Mouse (Mus musculus) c-Kit-positive CD71-negative TER-119-negative erythroid progenitor cells, embryonic 14.5 days (primary cell): ENCODE measurements at regions not wholly inside any gene's neighbourhood (a gene's known extent, or its start where the extent isn't known, plus 50 kb on each side); places are given as distances from the start of the nearest gene placed in this dataset.

Experiments
- DNase-seq: peaks from one replicate; pipeline ENCODE4 v3.0.0-alpha.2; 2013; ENCODE audit warnings: low read depth

DNA sequence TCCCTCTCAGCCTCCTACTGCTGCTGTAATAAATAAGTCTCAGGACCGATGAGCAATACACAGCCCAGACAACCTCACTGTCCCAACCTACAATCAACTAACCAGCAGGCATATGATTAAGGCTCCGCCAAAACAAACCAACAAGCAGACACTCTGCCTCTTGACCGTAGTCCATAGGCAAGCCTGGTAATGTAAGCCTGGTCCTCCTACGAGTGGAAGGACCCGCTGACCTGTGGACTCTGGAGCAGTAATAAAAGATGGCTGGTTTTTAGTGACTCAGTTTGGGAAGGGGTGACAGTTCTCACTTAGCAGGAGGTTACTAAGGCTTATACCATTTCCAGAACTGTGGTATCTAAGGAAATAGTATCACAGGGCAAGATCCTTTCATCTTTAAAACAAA, 53.4 kb downstream of the Gm47996 start:
- no peak for DNase-seq

DNA sequence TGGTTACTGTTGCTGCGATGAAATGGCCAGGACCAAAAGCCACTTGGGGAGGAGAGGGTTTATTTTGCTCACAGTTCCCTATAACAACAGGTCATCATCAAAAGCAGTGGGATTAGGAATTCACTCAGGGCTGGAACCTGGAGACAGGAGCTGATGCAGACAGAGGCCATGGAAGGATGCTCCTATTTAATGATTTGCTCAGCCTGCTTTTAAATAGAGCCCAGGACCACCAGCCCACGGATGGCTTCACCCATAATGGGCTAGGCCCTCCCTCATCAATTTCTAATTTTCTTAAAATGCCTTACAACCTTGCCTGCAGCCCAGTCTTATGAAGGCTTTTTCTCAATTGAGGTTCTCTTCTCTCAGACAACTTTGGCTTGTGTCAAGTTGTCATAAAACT, 53.9 kb downstream of the Gm47996 start:
- DNase-seq = no peak

DNA sequence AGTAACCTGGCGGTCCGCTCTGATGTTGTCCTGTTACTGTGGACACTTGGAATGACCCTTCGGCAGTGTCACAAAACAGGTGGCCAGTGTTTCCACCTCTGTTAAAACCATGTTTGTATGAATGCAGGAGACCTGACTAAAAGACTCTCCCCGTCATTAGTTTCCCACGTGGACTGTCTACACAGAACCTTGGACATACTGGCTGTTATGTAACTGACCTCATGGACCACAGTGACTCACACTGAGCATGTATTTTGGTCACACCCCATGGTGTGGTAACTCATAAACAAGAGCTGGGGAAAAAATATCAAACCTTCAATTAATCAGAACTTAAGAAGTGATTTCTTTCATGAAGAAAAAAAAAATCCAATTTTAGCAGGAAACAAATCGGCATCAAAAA, 54.9 kb downstream of the Gm47996 start:
- no peak for DNase-seq

GRCm38 (mm10) chr1:151265590-151265989, 55.7 kb downstream of the Gm47996 start:
- DNase-seq = no peak

- no peak for DNase-seq
These were observed 56.8 kb downstream of the Gm47996 start for GRCm38 (mm10) chr1:151266703-151267102.

DNA sequence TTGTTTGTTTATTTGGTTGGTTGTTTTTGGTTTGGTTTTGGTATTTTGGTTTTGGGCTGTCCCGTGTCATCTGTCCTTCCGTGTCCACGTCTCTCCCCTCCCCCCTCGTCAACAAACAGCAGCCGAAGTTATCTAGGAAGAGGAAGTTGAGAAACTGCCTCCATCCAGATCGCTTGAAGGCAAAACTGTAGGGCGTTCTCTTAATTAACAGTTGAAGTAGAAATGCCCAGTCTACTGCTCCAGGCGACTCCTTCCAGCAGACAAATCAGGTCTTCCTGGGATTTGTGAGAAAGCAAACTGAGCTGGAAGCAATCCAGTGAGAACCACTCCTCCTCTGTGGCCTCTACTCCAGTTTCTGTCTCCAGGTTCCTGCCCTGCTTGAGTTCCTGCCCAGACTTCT, 60.8 kb downstream of the Gm47996 start:
- no peak for DNase-seq

GRCm38 (mm10) chr1:151274306-151274705, 64.4 kb downstream of the Gm47996 start:
- no peak for DNase-seq

DNA sequence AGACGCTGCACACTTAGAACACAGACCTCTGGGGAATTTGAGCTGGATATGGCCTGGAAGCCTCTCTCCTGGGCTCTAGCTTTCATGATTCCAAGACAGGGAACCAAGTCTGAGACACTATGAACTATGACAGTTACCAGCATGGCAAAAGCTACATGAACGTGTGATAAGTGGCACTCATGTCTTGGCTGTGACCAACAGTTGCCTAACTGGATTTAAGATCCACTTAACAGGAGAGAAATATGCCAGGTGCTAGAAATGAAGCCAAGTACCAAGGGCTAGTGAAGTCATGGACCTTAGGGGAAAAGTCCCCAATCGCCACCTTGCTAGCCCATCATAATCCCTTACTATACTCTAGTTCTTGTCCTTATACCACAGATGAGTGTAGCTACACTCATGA, 65.7 kb downstream of the Gm47996 start:
- DNase-seq = no peak

- no peak for DNase-seq
These were observed 64.3 kb upstream of the Ivns1abp start for GRCm38 (mm10) chr1:151279955-151280354.

- no peak for DNase-seq
These were observed 59.2 kb upstream of the Ivns1abp start for GRCm38 (mm10) chr1:151285045-151285444.

- DNase-seq = peak; percentile 53
These were observed 56.8 kb upstream of the Ivns1abp start for GRCm38 (mm10) chr1:151287451-151287850.

DNA sequence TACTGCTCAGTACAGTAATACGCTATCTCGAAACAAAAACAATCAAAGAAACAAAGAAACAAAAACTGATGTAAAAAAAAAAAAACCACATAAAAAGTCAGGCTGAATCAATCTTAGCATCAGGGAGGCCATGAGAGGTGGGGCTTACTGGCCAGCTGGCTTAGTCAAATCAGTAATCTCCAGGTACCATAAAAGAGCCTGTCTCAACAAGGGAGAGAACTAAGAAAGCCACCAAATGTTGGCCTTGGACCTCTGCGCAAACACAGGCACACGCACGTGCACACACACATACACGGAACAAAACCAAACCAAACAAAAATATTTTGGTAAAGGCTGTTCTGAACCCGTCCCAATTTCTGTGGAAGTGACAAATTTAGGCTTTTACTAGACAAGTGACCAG, 55.2 kb upstream of the Ivns1abp start:
- DNase-seq = no peak

- DNase-seq = no peak
These were observed 54.6 kb upstream of the Ivns1abp start for GRCm38 (mm10) chr1:151289493-151290258.

- DNase-seq = no peak
These were observed 50.8 kb upstream of the Ivns1abp start for GRCm38 (mm10) chr1:151293311-151294050.
